Mouse (Mus musculus) heart, adult 2 months (tissue): ENCODE measurements around the gene Fam107b.

Source experiments
- CTCF ChIP-seq: fragments of 200-600 bp; IDR thresholded peaks from 2 replicates; pipeline ENCODE4 v1.8.1; 2022; ENCODE audit warnings: antibody characterized with exemption, mild to moderate bottlenecking, moderate library complexity
- POLR2A ChIP-seq: fragments of 200-500 bp; IDR thresholded peaks from 2 replicates; pipeline ENCODE4 v1.6.1; 2011; ENCODE audit warnings: mild to moderate bottlenecking, low read depth, low read length, control low read depth; ENCODE audit not compliant: insufficient read depth

DNA sequence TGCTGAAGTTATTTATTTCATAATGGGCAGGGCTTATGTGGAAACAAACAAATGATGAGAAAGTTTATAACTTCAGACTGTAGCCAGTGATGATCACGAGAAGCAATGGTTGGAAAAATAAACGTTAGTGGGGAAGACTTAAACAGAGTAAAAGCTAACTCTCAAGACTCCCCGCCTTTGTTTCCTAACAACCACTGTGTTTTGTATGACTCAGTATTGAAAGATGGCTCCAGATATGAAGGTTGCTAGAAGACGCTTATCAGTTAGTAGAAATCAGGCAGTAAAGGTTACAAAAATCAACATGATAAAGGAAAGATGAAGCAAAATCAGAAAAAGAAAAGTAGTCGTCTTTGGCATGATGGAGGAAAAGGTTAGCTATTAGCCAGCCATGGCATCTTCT, 78.9 kb downstream of the Fam107b start:
- TF ChIP-seq POLR2A = no peak
- no peak for TF ChIP-seq CTCF
